Mouse (Mus musculus): ENCODE data around the gene Wdr13. TPM values are rescaled to one million over a fixed set of nuclear protein-coding genes. Genes with fewer than 3 reads are reported as not detected.

Gene Wdr13
- polyA plus RNA-seq, 1 experiment from 2014 or later = 51.7 TPM

- Histone ChIP-seq H3K4me3 (no peak overlapping the region), H3K4me2 (no peak overlapping the region), H3K9ac (no peak overlapping the region), H3K9me3 (no peaks in the 10 kb centered on the region), H3K27ac (replicated peaks) (no peak overlapping the region), H3K36me3 (peaks cover 42% of the 10 kb centered on the region), H3K27me3 (no peaks in the 10 kb centered on the region), H3K4me1 (replicated peaks) (peaks cover 9% of the 10 kb centered on the region)
- ATAC-seq (ENCODE audit: low read depth) = no peak
- WGBS = 91% methylated on average over 7 of the region's 7 CpGs
Measured at GRCm38 (mm10) chrX:8142948-8143347, 10.3 kb upstream of the Wdr13 start.

DNA sequence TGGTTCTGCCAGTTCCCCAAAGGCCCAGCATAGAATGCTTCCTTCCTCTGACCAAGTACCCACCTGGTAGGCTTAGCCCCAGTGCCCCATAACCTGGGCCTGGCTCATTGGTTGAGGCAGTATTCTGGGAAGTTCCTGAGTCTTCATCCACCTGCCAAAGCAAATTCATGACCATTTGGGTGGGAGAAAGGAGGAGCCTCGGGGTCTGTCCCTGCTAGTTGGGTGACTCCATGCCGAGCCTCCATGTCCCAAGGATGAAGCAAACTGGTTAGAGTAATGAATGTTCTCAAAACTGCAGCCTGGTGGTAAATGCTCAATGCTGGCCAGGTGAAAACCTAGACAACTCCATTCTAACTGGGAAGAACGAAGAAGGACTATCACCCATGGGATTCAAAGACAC lies 8.4 kb upstream of the Wdr13 start:
- Histone ChIP-seq H3K4me1 (replicated peaks) (peaks cover 9% of the 10 kb centered on the region), H3K27me3 (no peaks in the 10 kb centered on the region), H3K36me3 (peaks cover 42% of the 10 kb centered on the region), H3K4me3 (no peak overlapping the region), H3K4me2 (no peak overlapping the region), H3K9ac (no peak overlapping the region), H3K9me3 (no peaks in the 10 kb centered on the region), H3K27ac (replicated peaks) (no peak overlapping the region)
- WGBS = 64% methylated on average over 3 of the region's 3 CpGs
- ATAC-seq (ENCODE audit: low read depth) = no peak

DNA sequence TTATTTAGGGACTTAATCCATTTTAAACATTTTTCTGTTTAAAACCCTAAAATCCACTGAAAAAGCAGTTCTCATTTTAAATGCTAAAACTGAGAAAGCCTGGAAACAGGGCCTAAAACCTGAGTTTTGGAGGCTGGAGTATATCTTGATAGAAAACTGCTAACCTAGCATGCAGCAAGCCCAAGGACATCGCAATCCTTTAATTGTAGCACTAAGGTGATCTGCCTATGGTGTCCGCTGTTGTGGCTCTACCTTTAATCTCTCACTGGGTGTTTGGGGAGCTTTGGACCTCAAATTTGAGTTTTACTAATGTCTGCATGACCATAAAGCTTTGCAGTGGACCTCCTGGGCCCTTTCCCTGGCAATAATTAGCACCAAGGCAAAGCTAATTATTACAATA lies 7.8 kb upstream of the Wdr13 start:
- Histone ChIP-seq H3K27ac (replicated peaks) (no peak overlapping the region), H3K4me2 (no peak overlapping the region), H3K4me1 (replicated peaks) (peaks cover 9% of the 10 kb centered on the region), H3K36me3 (peaks cover 42% of the 10 kb centered on the region), H3K9ac (no peak overlapping the region), H3K4me3 (no peak overlapping the region), H3K9me3 (no peaks in the 10 kb centered on the region), H3K27me3 (no peaks in the 10 kb centered on the region)
- no peak for ATAC-seq (ENCODE audit: low read depth)
- 89% methylated on average over 2 of the region's 2 CpGs for WGBS

- no peak overlapping the region for H3K4me2 ChIP-seq
- no peak overlapping the region for H3K9ac ChIP-seq
- H3K9me3 ChIP-seq = no peaks in the 10 kb centered on the region
- 48% methylated on average over 1 of the region's 1 CpGs for WGBS
- peaks cover 42% of the 10 kb centered on the region for H3K36me3 ChIP-seq
- H3K4me1 ChIP-seq (replicated peaks) = peaks cover 9% of the 10 kb centered on the region
- H3K4me3 ChIP-seq = no peak overlapping the region
- no peak for ATAC-seq (ENCODE audit: low read depth)
- no peaks in the 10 kb centered on the region for H3K27me3 ChIP-seq
- H3K27ac ChIP-seq (replicated peaks) = no peak overlapping the region
Measured at GRCm38 (mm10) chrX:8139480-8139879, 6.8 kb upstream of the Wdr13 start.

GRCm38 (mm10) chrX:8135886-8136285 lies 3.2 kb upstream of the Wdr13 start:
- ATAC-seq (ENCODE audit: low read depth) = no peak
- WGBS = 47% methylated on average over 2 of the region's 2 CpGs
- peaks cover 17% of the 10 kb centered on the region for H3K36me3 ChIP-seq

GRCm38 (mm10) chrX:8131393-8131792 lies 1.3 kb downstream of the Wdr13 start:
- ATAC-seq (ENCODE audit: low read depth) = peak; percentile 25
- peaks cover 29% of the 10 kb centered on the region for H3K36me3 ChIP-seq
- peak overlapping the region; percentile 54 for H3K4me2 ChIP-seq
- peaks cover 6% of the 10 kb centered on the region for H3K4me1 ChIP-seq (replicated peaks)
- 93% methylated on average over 17 of the region's 17 CpGs for WGBS
- H3K27ac ChIP-seq (replicated peaks) = no peak overlapping the region
- H3K9me3 ChIP-seq = no peaks in the 10 kb centered on the region
- no peaks in the 10 kb centered on the region for H3K27me3 ChIP-seq
- no peak overlapping the region for H3K9ac ChIP-seq
- peak overlapping the region; percentile 58 for H3K4me3 ChIP-seq

More at GRCm38 (mm10) chrX:8135886-8136285, 3.2 kb upstream of the Wdr13 start:
- Histone ChIP-seq H3K27me3 (no peaks in the 10 kb centered on the region), H3K4me1 (replicated peaks) (peaks cover 6% of the 10 kb centered on the region), H3K9ac (no peak overlapping the region), H3K4me3 (no peak overlapping the region), H3K9me3 (no peaks in the 10 kb centered on the region), H3K27ac (replicated peaks) (no peak overlapping the region), H3K4me2 (no peak overlapping the region)

GRCm38 (mm10) chrX:8125235-8125634 lies 7.5 kb downstream of the Wdr13 start:
- Histone ChIP-seq H3K4me3 (no peak overlapping the region), H3K27me3 (no peaks in the 10 kb centered on the region), H3K9me3 (no peaks in the 10 kb centered on the region), H3K27ac (replicated peaks) (no peak overlapping the region), H3K4me2 (no peak overlapping the region), H3K9ac (no peak overlapping the region), H3K4me1 (replicated peaks) (no peaks in the 10 kb centered on the region), H3K36me3 (peaks cover 47% of the 10 kb centered on the region)
- ATAC-seq (ENCODE audit: low read depth) = no peak
- WGBS = 78% methylated on average over 7 of the region's 7 CpGs

DNA sequence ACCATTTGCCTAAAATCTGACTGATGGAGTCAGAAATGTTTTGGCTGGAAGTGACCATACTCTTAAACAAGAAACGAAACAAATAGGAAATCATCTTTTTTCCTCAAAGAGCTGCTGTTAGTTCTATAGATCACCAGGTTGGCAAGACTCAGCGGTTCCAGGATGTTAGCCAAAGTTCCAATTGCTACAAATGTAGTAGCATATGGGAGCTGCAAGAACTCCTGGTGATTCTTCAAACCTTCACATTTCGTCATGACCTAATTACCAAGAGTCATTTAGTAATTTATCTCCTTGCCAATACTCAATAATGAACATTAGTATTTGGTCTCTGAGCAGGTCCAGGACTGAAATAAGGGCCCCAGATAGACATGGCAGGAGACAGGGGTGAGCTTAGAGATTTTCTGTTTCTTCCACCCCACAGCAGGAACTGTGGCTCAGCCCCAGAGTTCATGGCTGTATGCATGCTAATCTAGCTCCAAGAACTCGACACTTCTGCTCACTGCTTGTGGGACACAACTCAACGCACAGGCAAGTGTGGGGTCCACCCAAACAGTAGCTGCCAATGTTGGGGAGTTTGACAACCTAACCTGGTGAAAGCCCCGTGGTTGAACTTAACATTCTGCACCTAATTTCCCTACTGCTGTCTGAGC lies 8.7 kb downstream of the Wdr13 start:
- Histone ChIP-seq H3K9ac (no peak overlapping the region), H3K36me3 (peaks cover 38% of the 10 kb centered on the region)
- 90% methylated on average over 6 of the region's 6 CpGs for WGBS

GRCm38 (mm10) chrX:8117264-8117663 lies 15.4 kb downstream of the Wdr13 start:
- no peak overlapping the region for H3K9ac ChIP-seq
- no peaks in the 10 kb centered on the region for H3K36me3 ChIP-seq
- H3K4me3 ChIP-seq = no peak overlapping the region
- H3K27me3 ChIP-seq = no peaks in the 10 kb centered on the region
- H3K4me1 ChIP-seq (replicated peaks) = no peaks in the 10 kb centered on the region
- H3K9me3 ChIP-seq = no peaks in the 10 kb centered on the region
- H3K4me2 ChIP-seq = no peak overlapping the region
- no peak for ATAC-seq (ENCODE audit: low read depth)
- no peak overlapping the region for H3K27ac ChIP-seq (replicated peaks)

More for the DNA sequence above, 8.7 kb downstream of the Wdr13 start:
- H3K4me2 ChIP-seq = no peak overlapping the region
- no peaks in the 10 kb centered on the region for H3K4me1 ChIP-seq (replicated peaks)
- no peaks in the 10 kb centered on the region for H3K27me3 ChIP-seq
- ATAC-seq (ENCODE audit: low read depth) = no peak
- H3K9me3 ChIP-seq = no peaks in the 10 kb centered on the region
- H3K4me3 ChIP-seq = no peak overlapping the region
- H3K27ac ChIP-seq (replicated peaks) = no peak overlapping the region

DNA sequence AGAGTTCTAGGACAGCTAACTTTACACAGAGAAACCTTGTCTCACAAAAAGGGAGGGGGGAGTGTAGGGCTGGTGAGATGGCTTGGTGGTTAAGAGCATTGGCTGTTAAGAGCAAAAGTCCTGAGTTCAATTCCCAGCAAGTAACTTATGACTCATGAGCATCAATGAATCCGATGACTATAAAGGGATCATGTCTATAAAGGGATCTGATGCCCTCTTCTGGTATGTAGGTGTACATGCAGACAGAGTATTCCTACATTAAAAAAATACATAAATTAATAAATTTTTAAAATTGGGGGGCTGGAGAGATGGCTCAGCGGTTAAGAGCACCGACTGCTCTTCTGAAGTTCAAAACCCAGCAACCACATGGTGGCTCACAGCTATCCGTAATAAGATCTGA lies 17.4 kb downstream of the Wdr13 start:
- Histone ChIP-seq H3K27ac (replicated peaks) (no peak overlapping the region), H3K4me2 (no peak overlapping the region), H3K9me3 (no peaks in the 10 kb centered on the region), H3K4me3 (no peak overlapping the region), H3K9ac (no peak overlapping the region), H3K4me1 (replicated peaks) (no peaks in the 10 kb centered on the region), H3K27me3 (no peaks in the 10 kb centered on the region), H3K36me3 (no peaks in the 10 kb centered on the region)
- WGBS = 83% methylated on average over 4 of the region's 4 CpGs
- no peak for ATAC-seq (ENCODE audit: low read depth)

DNA sequence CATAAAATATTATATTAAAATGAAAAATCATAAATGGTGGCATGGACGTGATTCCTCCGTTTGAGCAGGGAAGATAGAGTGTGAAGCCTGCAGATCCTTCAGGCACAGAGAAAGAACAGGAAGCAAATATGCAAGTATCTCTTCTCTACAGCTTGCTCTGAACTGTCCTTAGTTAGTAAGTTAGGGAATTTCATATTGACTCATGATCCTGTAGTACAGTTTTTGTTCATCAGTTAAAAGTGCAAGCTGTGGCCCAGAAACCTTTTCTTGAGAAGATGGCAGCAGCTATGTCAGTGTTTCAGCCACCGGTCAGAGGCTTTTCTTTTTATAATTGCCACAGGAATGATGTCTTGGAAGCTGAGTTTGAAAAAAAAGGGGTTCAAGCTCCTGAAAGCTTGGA lies 27.7 kb downstream of the Wdr13 start:
- WGBS = 89% methylated on average over 3 of the region's 3 CpGs
- no peaks in the 10 kb centered on the region for H3K9me3 ChIP-seq

DNA sequence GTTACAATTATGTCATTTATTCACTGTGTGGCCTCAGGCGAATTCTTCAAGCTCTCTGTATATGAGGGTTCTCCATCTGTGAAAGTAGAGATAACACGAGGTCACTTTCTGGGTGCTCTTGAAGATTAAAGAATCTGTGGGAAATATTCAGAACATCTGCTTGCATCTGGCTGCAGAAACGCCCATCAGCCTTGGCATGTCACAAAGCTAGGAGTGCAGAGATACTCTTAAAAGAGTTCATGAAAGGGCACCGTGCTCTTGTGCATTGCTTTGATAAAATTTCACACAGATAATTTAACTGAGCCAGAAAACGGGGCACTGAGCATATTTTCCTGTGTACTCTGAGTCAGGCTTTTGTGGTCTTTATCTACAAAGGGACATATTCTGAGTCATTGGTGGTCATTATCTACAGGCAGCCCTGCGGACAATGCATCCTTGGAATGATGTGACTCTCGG lies 30.5 kb downstream of the Wdr13 start:
- Histone ChIP-seq H3K4me1 (replicated peaks) (peaks cover 5% of the 10 kb centered on the region; the same call in 1 of the 2 replicates), H3K9me3 (no peaks in the 10 kb centered on the region), H3K4me2 (no peak overlapping the region), H3K36me3 (no peaks in the 10 kb centered on the region), H3K27me3 (no peaks in the 10 kb centered on the region), H3K4me3 (no peak overlapping the region), H3K9ac (no peak overlapping the region), H3K27ac (replicated peaks) (no peak overlapping the region)
- WGBS = 75% methylated on average over 7 of the region's 7 CpGs
- no peak for ATAC-seq (ENCODE audit: low read depth)

More for the DNA sequence above, 27.7 kb downstream of the Wdr13 start:
- ATAC-seq (ENCODE audit: low read depth) = no peak
- peaks cover 5% of the 10 kb centered on the region; the same call in 1 of the 2 replicates for H3K4me1 ChIP-seq (replicated peaks)
- no peak overlapping the region for H3K4me3 ChIP-seq
- no peak overlapping the region for H3K4me2 ChIP-seq
- no peak overlapping the region for H3K9ac ChIP-seq
- no peaks in the 10 kb centered on the region for H3K27me3 ChIP-seq
- H3K36me3 ChIP-seq = no peaks in the 10 kb centered on the region
- no peak overlapping the region for H3K27ac ChIP-seq (replicated peaks)

GRCm38 (mm10) chrX:8101017-8101416 lies 31.7 kb downstream of the Wdr13 start:
- WGBS = 27% methylated on average over 3 of the region's 3 CpGs
- Histone ChIP-seq H3K4me3 (no peak overlapping the region), H3K36me3 (no peaks in the 10 kb centered on the region), H3K9me3 (no peaks in the 10 kb centered on the region), H3K27me3 (no peaks in the 10 kb centered on the region), H3K4me2 (0 out of 2 replicates have a peak overlapping the region, but pooled peaks have one; percentile 3), H3K27ac (replicated peaks) (peak overlapping the region; percentile 88), H3K4me1 (replicated peaks) (peaks cover 5% of the 10 kb centered on the region; the same call in 1 of the 2 replicates), H3K9ac (no peak overlapping the region)
- peak; percentile 63 for ATAC-seq (ENCODE audit: low read depth)
